Mouse (Mus musculus) thymus, postnatal 14 days (tissue): ENCODE results near the gene Smim13.
"Not testable (repeated sequence)": the region's sequence is repeated elsewhere in the genome, so short reads cannot be mapped to it uniquely, and the experiment has no call there.

Experiments used
- DNase-seq: peaks from one replicate; pipeline ENCODE4 v3.0.0; 2021

The Smim13 gene

DNA sequence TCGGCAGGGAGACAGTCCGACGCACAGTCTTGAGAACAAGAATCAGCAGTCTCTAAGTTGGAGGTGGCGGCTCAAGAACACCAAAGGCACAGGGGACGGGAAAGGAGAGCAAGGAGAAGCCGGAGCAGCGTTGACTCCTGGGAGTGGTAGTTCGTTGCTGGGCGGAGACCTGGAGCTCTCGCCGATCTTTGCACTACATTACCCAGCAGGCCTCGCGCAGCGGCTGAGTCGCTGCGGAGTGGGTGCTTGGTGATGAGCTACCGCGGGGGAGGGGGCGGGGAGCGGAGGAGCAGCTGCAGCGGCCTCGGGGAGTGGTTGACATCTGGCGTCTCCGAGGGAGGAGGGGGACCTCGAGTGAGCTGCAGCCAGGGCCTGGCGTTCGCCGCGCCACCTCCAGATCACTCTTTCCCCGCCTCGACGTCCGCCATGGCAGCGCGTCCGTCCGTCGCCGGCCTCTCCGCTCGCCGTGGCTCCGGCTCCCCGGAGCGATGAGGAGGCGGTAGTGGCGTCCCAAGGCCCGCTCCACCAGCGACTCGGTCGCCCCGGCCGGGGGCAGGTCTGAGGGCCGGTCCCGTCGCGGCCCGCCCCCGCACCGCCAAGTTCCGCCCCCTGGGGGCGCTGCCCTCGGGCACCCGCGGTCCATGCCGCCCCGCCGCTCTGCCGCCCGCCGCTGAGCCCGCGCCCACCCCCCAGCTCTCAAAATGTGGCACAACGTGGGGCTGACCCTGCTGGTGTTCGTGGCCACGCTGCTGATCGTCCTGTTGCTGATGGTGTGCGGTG, at the start of gene Smim13:
Smim13 (plus strand) TSS at position 307 of the 780 bp plus-strand sequence.
- DNase-seq = peak; percentile 94

GRCm38 (mm10) chr13:41200861-41201260, 48.8 kb upstream of the Smim13 start:
- DNase-seq = no peak

- DNase-seq = no peak
These were observed 46.4 kb upstream of the Smim13 start for GRCm38 (mm10) chr13:41203289-41203688.

- DNase-seq = no peak
These were observed 46.0 kb upstream of the Smim13 start for GRCm38 (mm10) chr13:41203691-41204090.

DNA sequence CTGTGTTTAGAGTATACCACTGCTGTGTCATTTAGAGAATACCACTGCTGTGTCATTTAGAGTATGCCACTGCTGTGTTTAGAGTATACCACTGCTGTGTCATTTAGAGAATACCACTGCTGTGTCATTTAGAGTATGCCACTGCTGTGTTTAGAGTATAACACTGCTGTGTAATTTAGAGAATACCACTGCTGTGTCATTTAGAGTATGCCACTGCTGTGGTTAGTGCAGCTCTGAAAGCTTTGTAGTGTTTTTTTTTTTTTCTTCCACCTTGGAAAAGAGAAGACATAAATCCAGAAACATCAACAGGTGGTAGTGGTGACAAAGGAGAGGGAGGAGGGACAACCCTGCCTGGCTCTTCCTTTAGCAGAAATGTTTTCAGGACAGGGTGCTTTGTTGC, 44.1 kb upstream of the Smim13 start:
- DNase-seq = not testable (repeated sequence)

DNA sequence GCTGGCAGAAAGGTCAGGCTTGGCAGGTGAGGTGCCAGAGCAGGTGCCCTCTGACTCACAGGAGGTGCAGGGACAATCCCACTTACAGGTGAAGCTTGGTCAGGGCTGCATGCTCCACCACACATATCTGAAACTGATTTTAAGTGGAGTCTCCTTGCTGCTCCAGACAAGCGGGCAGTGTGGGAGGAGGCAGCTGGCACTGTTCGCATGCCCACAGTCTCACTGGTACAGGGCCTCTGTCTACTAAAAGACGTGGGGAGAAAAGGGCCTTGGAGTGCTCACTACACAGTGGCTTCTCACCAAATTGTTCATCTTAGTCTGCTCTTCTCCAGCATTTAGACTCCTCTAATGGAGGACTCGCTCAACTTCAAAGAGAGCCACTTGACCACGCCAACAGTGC, 43.4 kb upstream of the Smim13 start:
- DNase-seq = no peak

DNA sequence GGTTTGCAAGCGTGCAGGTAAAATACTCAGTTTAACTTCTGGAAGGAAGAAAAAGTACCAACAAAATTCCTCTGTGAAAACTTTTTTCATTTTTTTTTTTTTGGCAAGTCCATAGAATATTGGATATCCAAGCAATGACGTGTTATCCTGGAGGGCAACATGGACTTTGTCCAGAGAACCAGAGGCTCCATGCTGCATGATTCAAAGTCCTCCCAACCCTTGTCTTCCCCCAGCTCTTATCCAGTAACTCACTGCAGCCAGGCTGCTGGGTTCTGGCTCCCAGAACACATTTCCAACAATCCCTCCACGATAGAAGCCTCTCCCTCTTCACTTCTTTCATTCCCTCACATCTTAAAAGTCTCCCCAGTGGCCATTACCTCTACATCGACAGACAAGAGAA, 38.4 kb upstream of the Smim13 start:
- no peak for DNase-seq

- no peak for DNase-seq
These were observed 36.9 kb upstream of the Smim13 start for GRCm38 (mm10) chr13:41212558-41213322.

- DNase-seq = no peak
These were observed 34.0 kb upstream of the Smim13 start for GRCm38 (mm10) chr13:41215669-41216068.

DNA sequence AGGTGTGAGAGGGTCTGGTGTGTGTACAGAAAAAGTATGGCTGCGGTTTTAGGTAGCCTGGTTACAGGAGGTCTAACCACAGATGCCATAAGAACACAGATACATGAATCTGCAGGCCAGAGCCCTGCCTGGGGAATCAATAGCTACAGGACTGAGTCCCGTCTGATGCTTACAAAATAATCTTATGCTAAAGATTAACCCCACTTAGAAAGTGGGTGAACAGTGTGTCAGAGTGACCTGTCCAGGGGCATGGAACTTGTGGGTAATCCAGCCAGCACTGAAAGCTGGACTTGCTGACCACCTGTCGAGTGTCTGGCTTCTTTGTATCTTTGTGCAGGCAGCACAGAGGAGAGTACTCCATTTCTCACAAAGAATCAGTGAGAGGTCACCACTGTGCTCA, 33.4 kb upstream of the Smim13 start:
- DNase-seq = no peak

DNA sequence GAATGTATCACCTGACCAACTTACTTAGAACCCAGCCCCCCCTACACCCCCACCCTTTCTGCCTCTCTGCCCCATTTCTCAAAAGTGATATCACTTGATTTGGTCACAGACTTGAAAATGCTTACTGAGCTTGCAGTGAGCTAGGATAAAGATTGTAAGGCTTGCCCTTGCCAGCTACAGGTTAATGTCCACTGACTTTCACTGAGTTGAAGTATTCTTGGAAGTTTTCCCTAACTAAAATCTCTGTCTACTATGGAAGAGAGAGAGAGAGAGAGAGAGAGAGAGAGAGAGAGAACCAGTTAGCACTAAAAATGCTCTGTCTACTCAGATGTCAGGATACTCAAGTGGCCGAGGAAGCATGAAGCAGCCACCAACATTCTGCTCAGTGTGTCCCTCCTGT, 30.6 kb upstream of the Smim13 start:
- DNase-seq = no peak

- DNase-seq = no peak
These were observed 29.8 kb upstream of the Smim13 start for GRCm38 (mm10) chr13:41219687-41220303.

- DNase-seq = peak; percentile 79
These were observed 29.3 kb upstream of the Smim13 start, which contains the start of gene Elovl2 for GRCm38 (mm10) chr13:41220304-41220834. Gene Elovl2, minus strand, starts transcription at chr13:41220405.

- DNase-seq = no peak
These were observed 23.1 kb upstream of the Smim13 start for GRCm38 (mm10) chr13:41226513-41226912.

DNA sequence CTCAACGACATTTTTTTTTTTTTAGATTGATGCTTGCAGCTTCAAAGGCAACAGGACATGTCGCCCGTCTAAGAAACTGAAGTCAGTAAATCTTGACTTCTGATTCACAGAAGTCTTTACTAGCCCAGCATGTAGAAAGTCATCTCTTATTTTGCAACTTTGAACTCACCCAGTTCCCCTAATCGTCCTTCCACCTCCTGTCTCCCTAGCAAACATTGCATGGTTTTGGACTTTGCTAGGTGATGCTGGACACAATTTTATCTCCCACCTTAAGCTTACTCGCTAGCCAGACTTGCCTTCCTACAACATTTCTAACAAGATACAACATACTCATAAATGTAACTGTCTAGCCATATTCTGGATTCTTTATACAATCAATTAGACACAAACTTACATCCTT, 21.6 kb upstream of the Smim13 start:
- DNase-seq = no peak

GRCm38 (mm10) chr13:41230256-41230655, 19.4 kb upstream of the Smim13 start:
- no peak for DNase-seq

GRCm38 (mm10) chr13:41231389-41231983, 18.2 kb upstream of the Smim13 start:
- DNase-seq = no peak

DNA sequence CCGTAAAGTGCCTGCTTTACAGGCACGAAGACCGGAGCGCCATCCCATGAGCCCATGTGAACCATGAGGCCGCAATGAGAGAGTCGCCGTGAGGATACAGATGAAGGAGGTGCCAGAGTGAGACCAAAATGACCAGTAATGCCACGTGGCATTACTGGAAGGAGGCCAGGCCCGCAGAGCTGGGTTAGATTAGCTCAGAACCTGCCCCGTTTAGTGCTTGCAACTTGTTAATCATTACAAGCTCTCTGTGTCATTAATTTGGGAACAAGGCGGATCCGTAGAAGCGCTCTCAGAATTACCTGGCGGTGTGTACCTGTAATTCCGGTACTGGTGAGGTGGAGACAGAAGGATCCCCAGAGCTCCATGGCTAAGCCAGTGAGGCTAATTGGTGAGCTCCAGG, 17.4 kb upstream of the Smim13 start:
- no peak for DNase-seq

- no peak for DNase-seq
These were observed 16.4 kb upstream of the Smim13 start for GRCm38 (mm10) chr13:41233241-41233640.

DNA sequence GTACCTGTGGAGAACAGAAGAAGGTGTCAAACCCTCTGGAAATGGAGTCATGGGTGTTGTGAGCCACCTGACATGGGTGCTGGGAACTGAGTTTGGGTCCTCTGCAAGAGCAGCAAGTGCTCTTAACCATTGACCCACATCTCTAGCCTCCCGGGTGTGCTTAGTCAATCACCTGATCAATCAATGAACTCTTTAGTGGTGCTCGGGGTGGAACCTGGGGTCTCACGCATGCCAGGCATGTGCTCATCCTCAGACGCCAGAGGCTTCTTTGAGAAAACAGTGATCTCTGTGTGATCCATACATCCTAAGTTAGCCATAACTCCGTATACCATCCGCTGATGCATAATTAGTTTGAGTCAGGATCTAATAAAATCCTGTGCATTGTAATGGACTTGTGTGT, 14.5 kb upstream of the Smim13 start:
- DNase-seq = no peak

- no peak for DNase-seq
These were observed 13.6 kb upstream of the Smim13 start for GRCm38 (mm10) chr13:41235845-41236741.
